Mouse (Mus musculus) kidney, adult 9 months (tissue): ENCODE data around the gene Tmem234.

Experiments
- DNase-seq: peaks from one replicate; pipeline ENCODE4 v3.0.0; 2022

Tmem234 gene

DNA sequence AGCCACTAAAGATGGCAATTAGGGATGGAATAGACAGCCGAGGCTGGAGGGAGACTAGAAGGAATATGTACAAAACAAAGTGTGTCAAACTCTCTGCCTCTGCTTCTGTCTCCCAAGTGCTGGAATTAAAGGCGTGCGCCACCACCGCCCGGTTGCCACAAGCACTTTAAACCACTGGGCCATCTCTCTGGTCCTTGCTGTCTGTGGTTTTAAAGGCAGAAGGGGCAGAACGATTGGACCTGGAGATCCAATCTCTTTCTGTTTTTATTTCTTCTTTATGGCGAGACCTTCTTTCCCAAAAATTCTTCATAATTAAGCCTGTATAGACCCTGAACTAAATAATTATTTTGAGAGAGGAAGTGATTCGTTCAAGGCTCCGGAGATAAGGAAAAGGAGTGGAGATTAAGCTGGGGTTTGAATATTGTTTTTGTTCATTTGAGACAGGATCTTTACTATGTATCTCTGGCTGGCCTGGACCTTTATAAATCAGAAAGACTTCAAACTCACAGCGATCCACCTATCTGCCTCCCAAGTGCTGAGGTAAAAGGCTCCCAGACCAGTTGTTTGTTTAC is 72.5 kb downstream of the Tmem234 start:
- no peak for DNase-seq
